Mouse (Mus musculus) brain, embryonic 14.5 days (tissue): ENCODE results near the gene 3110009E18Rik.

Experiments
- CTCF ChIP-seq: fragments of 200-500 bp; IDR thresholded peaks from 2 replicates; pipeline ENCODE4 v1.5.1; 2012; ENCODE audit warnings: inconsistent platforms, mild to moderate bottlenecking, moderate library complexity, borderline replicate concordance; ENCODE audit not compliant: insufficient read depth, insufficient read length; ENCODE audit errors: extremely low read depth
- POLR2A ChIP-seq: fragments of 200-500 bp; IDR thresholded peaks from 2 replicates; pipeline ENCODE4 v1.6.1; 2012; ENCODE audit warnings: mild to moderate bottlenecking, inconsistent platforms, borderline replicate concordance; ENCODE audit not compliant: poor library complexity, insufficient read depth, insufficient read length, severe bottlenecking; ENCODE audit errors: extremely low read depth

DNA sequence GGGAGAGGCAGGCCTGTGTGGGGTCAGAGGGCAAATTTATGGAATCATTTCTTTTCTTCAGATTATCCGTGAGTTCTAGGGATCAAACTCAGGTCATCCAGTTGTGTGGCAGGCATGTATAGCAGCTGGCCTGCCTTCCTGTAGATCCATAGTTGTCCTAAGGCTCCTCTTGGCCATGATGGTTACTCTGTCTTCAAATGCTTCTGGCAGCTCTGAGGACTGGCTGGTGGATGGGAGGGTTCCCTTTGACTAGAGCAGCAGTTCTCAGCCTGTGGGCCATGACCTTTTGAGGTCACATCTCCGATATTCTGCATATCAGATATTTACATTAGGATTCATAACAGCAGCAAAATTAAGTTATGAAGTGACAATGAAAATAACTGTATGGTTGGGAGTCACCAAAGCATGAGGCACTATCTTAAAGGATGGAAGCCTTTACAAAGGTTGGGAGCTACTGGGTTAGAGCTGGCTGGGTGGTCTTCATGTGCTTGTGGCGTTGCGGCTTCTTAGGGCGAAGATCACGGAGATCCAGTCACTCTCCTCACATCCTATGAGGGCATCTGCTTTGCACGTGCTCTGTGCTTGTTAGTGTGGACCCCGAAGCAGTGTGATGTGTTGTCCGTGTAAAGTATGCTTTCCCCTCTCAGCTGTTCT, 37.6 kb downstream of the 3110009E18Rik start:
- no peak for TF ChIP-seq POLR2A
- TF ChIP-seq CTCF, result no peak
